Mouse (Mus musculus) megakaryocyte, embryonic 14.5 days (primary cell): ENCODE results near the gene Gbe1. TPM values are rescaled to one million over a fixed set of nuclear protein-coding genes. Genes with fewer than 3 reads are reported as not detected.

Source experiments
- H3K27me3 ChIP-seq: replicated peaks from 2 replicates; pipeline ENCODE3; 2012; ENCODE audit warnings: inconsistent platforms
- H3K36me3 ChIP-seq: replicated peaks from 2 replicates; pipeline ENCODE3; 2012; ENCODE audit warnings: low read length, inconsistent platforms, mixed read lengths
- H3K4me1 ChIP-seq: 2 replicates; pipeline ENCODE4 v1.6.1; 2012; ENCODE audit warnings: inconsistent platforms
- H3K4me3 ChIP-seq: replicated peaks from 2 replicates; pipeline ENCODE3; 2012; ENCODE audit warnings: moderate library complexity, mild to moderate bottlenecking, inconsistent platforms
- H3K9me3 ChIP-seq: 2 replicates; pipeline ENCODE4 v1.6.1; 2012; ENCODE audit warnings: inconsistent platforms
- FLI1 ChIP-seq: IDR thresholded peaks from 2 replicates; pipeline ENCODE4 v1.6.1; 2012; ENCODE audit warnings: low read length, inconsistent platforms, mixed read lengths
- GATA1 ChIP-seq: IDR thresholded peaks from 3 replicates; pipeline ENCODE4 v1.6.1; 2012; ENCODE audit warnings: mixed read lengths, low read length, inconsistent platforms, borderline replicate concordance
- polyA plus RNA-seq: library from polyadenylated mRNA; stranded (reverse); fragments of >175 nt; gene quantifications from 2 replicates; pipeline ENCODE4 v1.2.3, GENCODE M21; 2012; ENCODE audit warnings: low replicate concordance; ENCODE audit not compliant: insufficient read depth

The Gbe1 gene
- polyA plus RNA-seq, 1 experiment = 3.4 TPM

GRCm38 (mm10) chr16:70421077-70421476, 107.3 kb downstream of the Gbe1 start:
- no peak overlapping the region for H3K4me3 ChIP-seq
- H3K36me3 ChIP-seq = no peaks in the 10 kb centered on the region
- H3K9me3 ChIP-seq = no peaks in the 10 kb centered on the region
- TF ChIP-seq FLI1 (no peak), GATA1 (no peak)
- H3K4me1 ChIP-seq = no peaks in the 10 kb centered on the region
- H3K27me3 ChIP-seq = no peaks in the 10 kb centered on the region

GRCm38 (mm10) chr16:70449520-70449919, 135.8 kb downstream of the Gbe1 start:
- TF ChIP-seq GATA1 (no peak), FLI1 (no peak)
- H3K4me1 ChIP-seq = no peaks in the 10 kb centered on the region
- H3K4me3 ChIP-seq = no peak overlapping the region
- no peaks in the 10 kb centered on the region for H3K36me3 ChIP-seq
- H3K27me3 ChIP-seq = no peaks in the 10 kb centered on the region
- H3K9me3 ChIP-seq = no peaks in the 10 kb centered on the region

- no peaks in the 10 kb centered on the region for H3K4me1 ChIP-seq
- H3K4me3 ChIP-seq = no peak overlapping the region
- H3K27me3 ChIP-seq = no peaks in the 10 kb centered on the region
- TF ChIP-seq GATA1 (no peak), FLI1 (no peak)
- no peaks in the 10 kb centered on the region for H3K9me3 ChIP-seq
- no peaks in the 10 kb centered on the region for H3K36me3 ChIP-seq
These were observed 161.8 kb downstream of the Gbe1 start for GRCm38 (mm10) chr16:70475583-70475982.

- H3K4me3 ChIP-seq = no peak overlapping the region
- H3K9me3 ChIP-seq = no peaks in the 10 kb centered on the region
- no peaks in the 10 kb centered on the region for H3K4me1 ChIP-seq
- TF ChIP-seq FLI1 (no peak), GATA1 (no peak)
- H3K36me3 ChIP-seq = no peaks in the 10 kb centered on the region
- H3K27me3 ChIP-seq = no peaks in the 10 kb centered on the region
These were observed 162.4 kb downstream of the Gbe1 start for GRCm38 (mm10) chr16:70476161-70476560.

GRCm38 (mm10) chr16:70480494-70480893, 166.7 kb downstream of the Gbe1 start:
- no peaks in the 10 kb centered on the region for H3K9me3 ChIP-seq
- H3K4me1 ChIP-seq = no peaks in the 10 kb centered on the region
- no peak overlapping the region for H3K4me3 ChIP-seq
- no peaks in the 10 kb centered on the region for H3K27me3 ChIP-seq
- no peaks in the 10 kb centered on the region for H3K36me3 ChIP-seq
- TF ChIP-seq FLI1 (no peak), GATA1 (no peak)

- Histone ChIP-seq H3K36me3 (no peaks in the 10 kb centered on the region), H3K27me3 (no peaks in the 10 kb centered on the region), H3K4me1 (peaks cover 5% of the 10 kb centered on the region; the same call in 1 of the 2 replicates), H3K4me3 (no peak overlapping the region), H3K9me3 (peaks cover 5% of the 10 kb centered on the region; the same call in 1 of the 2 replicates)
- TF ChIP-seq GATA1 (no peak), FLI1 (no peak)
These were observed 192.7 kb downstream of the Gbe1 start for GRCm38 (mm10) chr16:70506457-70506856.

GRCm38 (mm10) chr16:70510938-70511337, 197.2 kb downstream of the Gbe1 start:
- Histone ChIP-seq H3K36me3 (no peaks in the 10 kb centered on the region), H3K27me3 (no peaks in the 10 kb centered on the region), H3K4me1 (peaks cover 5% of the 10 kb centered on the region; the same call in 1 of the 2 replicates), H3K4me3 (no peak overlapping the region), H3K9me3 (no peaks in the 10 kb centered on the region)
- no peak for TF ChIP-seq FLI1
- no peak for TF ChIP-seq GATA1

- no peaks in the 10 kb centered on the region for H3K27me3 ChIP-seq
- H3K9me3 ChIP-seq = peaks cover 16% of the 10 kb centered on the region; the same call in 1 of the 2 replicates
- H3K4me3 ChIP-seq = no peak overlapping the region
- H3K4me1 ChIP-seq = no peaks in the 10 kb centered on the region
- TF ChIP-seq GATA1 (no peak), FLI1 (no peak)
- no peaks in the 10 kb centered on the region for H3K36me3 ChIP-seq
These were observed 209.1 kb downstream of the Gbe1 start for GRCm38 (mm10) chr16:70522861-70523260.

GRCm38 (mm10) chr16:70523566-70523965, 209.8 kb downstream of the Gbe1 start:
- H3K4me3 ChIP-seq = no peak overlapping the region
- H3K36me3 ChIP-seq = no peaks in the 10 kb centered on the region
- peaks cover 16% of the 10 kb centered on the region; the same call in 1 of the 2 replicates for H3K9me3 ChIP-seq
- TF ChIP-seq FLI1 (no peak), GATA1 (no peak)
- no peaks in the 10 kb centered on the region for H3K27me3 ChIP-seq
- H3K4me1 ChIP-seq = no peaks in the 10 kb centered on the region

- H3K9me3 ChIP-seq = peaks cover 16% of the 10 kb centered on the region; the same call in 1 of the 2 replicates
- H3K4me1 ChIP-seq = no peaks in the 10 kb centered on the region
- no peaks in the 10 kb centered on the region for H3K27me3 ChIP-seq
- no peak overlapping the region for H3K4me3 ChIP-seq
- TF ChIP-seq FLI1 (no peak), GATA1 (no peak)
- H3K36me3 ChIP-seq = no peaks in the 10 kb centered on the region
These were observed 210.5 kb downstream of the Gbe1 start for GRCm38 (mm10) chr16:70524273-70524672.

GRCm38 (mm10) chr16:70527224-70527623, 213.5 kb downstream of the Gbe1 start:
- Histone ChIP-seq H3K36me3 (peaks cover 2% of the 10 kb centered on the region), H3K4me1 (no peaks in the 10 kb centered on the region), H3K4me3 (no peak overlapping the region), H3K27me3 (no peaks in the 10 kb centered on the region), H3K9me3 (peaks cover 12% of the 10 kb centered on the region; the same call in 1 of the 2 replicates)
- no peak for TF ChIP-seq GATA1
- no peak for TF ChIP-seq FLI1
